Mouse (Mus musculus) spleen, postnatal 10 days (tissue): ENCODE data around the gene Trim25.
A peak's percentile ranks its signal among the peaks of the same experiment; 100 is the strongest.
"Not testable (repeated sequence)": the region's sequence is repeated elsewhere in the genome, so short reads cannot be mapped to it uniquely, and the experiment has no call there.

Experiments used
- DNase-seq, 2 experiments: peaks; one replicate each; pipeline ENCODE4 v3.0.0; 2021 to 2022; ENCODE audit warnings: low spot score in 2 of 2

Trim25 gene

GRCm38 (mm10) chr11:89024181-89024881, 25.2 kb downstream of the Trim25 start:
- DNase-seq = peak in 1 of 2 experiments; percentile 69

- DNase-seq = no peak
Observed at GRCm38 (mm10) chr11:89025603-89026002, 26.4 kb downstream of the Trim25 start.

GRCm38 (mm10) chr11:89026117-89026516, 26.9 kb downstream of the Trim25 start:
- no peak for DNase-seq

DNA sequence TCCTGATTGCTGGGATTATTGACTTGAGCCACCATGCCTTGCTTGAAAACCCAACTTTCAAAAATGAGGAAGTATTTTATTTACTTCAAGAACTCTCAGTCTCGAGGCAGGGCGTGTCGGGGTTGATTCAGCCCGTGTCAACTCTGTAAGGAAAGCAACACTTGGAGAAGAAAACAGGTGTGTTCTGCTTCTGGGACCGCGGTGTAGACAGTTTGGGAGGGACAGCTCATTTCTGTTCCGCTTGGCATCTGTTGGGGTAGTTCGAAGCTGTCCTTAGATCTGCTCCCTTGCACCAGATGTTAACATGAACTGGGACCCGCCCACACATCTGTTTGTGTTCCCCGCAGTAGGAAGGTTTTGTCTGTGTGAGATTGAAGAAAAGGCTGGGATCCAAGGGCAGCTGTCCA, 28.8 kb downstream of the Trim25 start:
- peak in 1 of 2 experiments; percentile 67 for DNase-seq

DNA sequence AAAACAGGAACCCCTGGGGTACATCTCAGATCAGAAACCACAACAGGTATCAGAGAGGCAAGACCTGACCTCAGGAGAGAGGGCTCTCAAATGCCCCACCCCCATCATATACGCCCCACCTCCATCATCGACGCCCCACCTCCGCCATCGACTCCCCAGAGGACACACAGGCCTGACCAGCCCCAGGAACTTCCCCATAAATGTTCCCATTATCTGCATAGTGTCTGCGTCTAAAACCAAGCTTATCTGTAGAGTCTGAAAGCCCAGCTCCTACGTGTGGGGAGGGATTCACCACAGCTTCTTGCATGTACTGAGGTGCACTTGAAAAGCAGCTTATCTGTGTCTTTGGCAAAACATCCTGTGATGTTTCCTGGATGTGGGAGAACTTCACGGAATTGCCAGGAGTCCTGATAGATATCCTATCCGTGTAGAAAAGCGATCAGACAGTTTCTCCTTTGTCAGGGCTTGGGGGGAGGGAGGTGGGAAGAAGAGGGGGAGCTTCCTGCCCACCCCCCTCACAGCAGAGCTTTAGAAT, 29.8 kb downstream of the Trim25 start:
- DNase-seq = peak in 1 of 2 experiments; percentile 68

GRCm38 (mm10) chr11:89030552-89030951, 31.4 kb downstream of the Trim25 start:
- no peak for DNase-seq

GRCm38 (mm10) chr11:89031189-89031588, 32.0 kb downstream of the Trim25 start:
- DNase-seq = no peak

- no peak for DNase-seq
Observed at GRCm38 (mm10) chr11:89034592-89034991, 35.4 kb downstream of the Trim25 start.

- no peak for DNase-seq
Observed at GRCm38 (mm10) chr11:89035552-89035951, 36.4 kb downstream of the Trim25 start.

DNA sequence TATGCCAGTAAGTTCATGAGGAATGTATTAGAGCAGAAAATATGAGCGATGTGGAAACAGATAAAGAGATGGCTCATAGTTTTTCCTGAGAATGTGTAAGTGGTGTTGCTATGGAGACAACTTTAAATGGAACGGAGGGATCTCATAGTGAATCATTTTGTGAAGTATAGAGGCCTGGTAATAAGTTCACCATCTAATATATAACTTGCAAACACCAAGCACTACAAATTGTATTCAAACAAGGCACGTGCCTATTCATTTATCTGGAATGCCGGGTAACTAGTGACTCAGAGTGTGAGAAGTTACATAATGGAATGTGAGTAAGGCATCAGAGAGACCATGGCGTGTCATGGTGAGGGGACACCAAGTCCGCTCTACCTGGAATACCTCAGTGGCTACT, 39.3 kb downstream of the Trim25 start:
- DNase-seq = no peak

GRCm38 (mm10) chr11:89039325-89039724, 40.1 kb downstream of the Trim25 start:
- DNase-seq = peak; percentile 52 to 80

DNA sequence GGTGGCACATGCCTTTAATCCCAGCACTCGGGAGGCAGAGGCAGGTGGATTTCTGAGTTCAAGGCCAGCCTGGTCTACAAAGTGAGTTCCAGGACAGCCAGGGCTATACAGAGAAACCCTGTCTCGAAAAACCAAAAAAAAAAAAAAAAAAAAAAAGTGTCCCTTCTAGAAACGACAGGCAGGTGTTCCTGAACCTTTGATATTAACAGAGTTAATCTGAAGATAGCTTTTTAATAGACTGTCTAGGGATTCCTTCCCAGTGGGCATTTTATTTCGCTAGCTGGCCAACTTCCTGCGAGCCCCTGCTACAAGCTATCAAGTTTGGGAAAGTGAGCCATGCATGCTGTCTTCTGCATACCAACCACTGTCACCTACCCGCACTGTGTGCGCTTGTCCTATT, 41.9 kb downstream of the Trim25 start:
- not testable (repeated sequence) for DNase-seq

DNA sequence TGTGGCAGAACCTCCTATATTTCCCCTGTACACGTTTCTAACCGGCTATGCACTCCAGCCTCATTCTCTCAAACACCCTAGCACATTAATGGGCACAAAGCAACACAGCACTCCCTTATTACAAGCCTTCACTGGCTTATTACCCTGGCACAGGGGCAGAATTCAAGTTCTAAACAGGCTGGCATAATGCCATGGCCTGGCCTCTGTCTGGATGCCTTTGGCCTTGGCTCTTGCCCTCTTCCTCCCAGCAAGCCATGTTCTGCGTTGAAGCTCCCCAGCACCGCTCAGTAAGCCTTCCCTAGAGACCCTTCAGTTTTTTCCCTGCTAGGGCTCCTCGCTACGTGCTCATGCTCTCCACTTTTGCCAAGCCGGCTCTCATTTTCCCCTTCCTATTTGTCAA, 43.9 kb downstream of the Trim25 start:
- no peak for DNase-seq

DNA sequence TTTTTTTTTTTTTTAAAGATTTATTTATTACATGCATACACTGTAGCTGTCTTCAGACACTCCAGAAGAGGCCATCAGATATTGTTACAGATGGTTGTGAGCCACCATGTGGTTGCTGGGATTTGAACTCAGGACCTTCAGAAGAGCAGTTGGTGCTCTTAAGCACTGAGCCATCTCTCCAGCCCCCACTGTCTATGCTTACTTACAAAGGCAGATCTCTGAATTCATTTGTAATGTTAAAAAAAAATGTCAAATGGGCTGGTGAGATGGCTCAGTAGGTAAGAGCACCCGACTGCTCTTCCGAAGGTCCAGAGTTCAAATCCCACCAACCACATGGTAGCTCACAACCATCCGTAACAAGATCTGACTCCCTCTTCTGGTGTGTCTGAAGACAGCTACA, 46.3 kb downstream of the Trim25 start:
- DNase-seq = not testable (repeated sequence)

GRCm38 (mm10) chr11:89046021-89046420, 46.8 kb downstream of the Trim25 start:
- DNase-seq = no peak

DNA sequence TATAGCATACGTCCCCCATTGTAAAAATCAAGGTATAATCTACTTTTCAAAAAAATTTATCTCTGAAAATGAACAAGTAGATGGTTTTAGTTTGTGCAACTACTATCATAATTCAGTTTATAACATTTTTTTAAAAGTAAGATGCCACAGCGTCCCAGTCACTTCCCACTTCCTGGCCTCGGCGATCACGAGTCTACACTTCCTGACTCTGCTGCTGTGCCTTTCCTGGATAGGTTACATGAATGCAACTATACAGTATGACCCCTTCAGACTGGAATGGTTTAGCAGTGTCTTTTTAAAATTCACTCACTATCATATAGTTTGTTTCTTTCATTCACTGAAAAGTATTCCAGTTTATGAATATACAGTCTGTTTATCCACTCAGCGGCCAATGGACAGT, 52.6 kb downstream of the Trim25 start:
- no peak for DNase-seq

DNA sequence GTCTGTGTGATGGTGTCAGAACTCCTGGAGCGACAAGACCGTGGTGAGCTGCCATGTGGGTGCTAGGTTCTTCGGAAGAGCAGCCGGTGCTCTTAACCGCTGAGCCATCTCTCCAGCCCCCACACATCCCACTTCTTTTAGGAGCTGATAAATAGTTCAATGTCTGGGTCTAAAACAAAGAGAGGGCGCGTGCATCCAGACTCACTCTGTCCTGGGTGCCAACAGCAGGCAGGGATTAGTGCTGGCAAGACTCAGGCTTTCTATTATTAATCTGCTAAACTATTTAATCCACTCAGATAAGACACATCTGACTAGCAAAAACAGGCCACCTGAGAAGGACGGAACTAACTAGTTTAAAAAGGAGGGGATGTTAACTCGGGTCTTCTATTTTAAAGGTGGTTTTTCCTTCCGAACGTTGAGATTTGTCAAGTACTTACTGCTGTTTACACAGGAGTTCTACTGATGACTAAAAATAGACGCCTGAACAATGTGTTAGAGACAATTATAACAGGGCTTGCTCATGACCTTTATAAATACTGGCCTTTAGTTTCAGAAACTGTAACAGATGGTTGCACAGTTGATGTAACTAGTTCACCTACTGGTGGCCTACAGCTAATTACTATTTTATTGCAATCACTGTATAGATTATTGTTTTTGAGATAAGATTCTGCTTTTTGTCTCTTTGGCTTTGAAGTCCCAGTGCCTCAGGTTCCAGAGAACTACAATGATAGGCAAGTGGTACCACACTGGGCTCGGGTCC, 56.9 kb downstream of the Trim25 start:
- no peak for DNase-seq

DNA sequence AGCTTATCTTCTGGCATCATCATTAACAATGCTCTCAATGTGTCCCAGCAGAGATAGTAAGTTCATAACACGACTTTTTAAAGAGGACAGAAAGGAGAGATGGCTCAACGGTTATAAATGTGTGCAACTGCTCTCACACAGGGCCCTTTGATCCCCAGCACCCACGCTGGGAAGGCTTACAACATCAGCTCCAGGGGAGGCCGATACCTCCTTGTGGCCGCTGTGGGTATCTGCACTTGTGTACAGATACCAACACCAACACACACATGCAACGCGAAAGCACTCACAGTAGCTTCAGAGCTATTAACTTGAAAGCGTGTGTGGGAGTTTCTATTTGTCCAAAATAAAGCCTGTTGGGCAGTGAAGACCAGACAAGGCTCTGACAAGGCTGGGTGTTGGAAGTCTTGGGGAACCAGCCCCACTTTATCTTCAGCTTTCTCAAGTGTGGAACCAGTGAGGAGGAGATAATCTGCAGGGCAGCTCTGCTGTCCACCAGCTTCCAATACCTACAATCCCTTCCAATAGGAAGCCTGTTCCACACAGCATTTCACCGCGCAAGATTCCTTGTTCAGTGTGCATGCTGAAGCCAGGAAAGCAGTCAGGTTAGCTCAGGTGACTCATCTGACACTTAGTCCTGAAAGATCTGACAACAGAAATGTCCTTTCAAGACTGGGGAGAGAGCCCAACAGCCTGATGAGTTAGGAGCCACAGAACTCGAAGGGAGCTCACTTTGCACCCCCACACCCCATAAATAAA, 59.5 kb downstream of the Trim25 start:
- peak in 1 of 2 experiments; percentile 50 for DNase-seq

GRCm38 (mm10) chr11:89059919-89060422, 60.8 kb downstream of the Trim25 start:
- DNase-seq = peak; percentile 35 to 53

GRCm38 (mm10) chr11:89060423-89061089, 61.4 kb downstream of the Trim25 start:
- peak; percentile 76 to 94 for DNase-seq

DNA sequence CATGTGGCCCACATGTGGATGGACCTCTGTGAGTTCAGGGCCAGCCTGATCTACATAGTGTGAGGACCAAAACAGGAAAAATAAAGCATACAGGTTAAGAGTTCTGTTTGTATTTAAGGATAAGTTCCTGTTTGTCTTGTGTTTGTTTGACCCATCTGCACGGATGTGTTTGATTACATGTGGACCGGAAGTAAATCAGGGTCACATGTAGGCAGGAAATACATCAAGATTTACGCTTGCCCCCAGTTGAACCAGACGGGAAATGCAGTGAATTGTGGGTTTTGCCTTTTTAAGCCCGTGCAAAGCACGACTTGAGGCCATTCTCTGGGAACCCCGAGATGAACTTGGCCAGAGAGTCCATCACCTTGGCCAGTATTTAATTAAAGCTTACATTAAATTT, 62.2 kb downstream of the Trim25 start:
- no peak for DNase-seq
